Mouse (Mus musculus): Measurements from ENCODE around the gene Efna3.
A peak's percentile ranks its signal among the peaks of the same experiment; 100 is the strongest.

Efna3 gene

DNA sequence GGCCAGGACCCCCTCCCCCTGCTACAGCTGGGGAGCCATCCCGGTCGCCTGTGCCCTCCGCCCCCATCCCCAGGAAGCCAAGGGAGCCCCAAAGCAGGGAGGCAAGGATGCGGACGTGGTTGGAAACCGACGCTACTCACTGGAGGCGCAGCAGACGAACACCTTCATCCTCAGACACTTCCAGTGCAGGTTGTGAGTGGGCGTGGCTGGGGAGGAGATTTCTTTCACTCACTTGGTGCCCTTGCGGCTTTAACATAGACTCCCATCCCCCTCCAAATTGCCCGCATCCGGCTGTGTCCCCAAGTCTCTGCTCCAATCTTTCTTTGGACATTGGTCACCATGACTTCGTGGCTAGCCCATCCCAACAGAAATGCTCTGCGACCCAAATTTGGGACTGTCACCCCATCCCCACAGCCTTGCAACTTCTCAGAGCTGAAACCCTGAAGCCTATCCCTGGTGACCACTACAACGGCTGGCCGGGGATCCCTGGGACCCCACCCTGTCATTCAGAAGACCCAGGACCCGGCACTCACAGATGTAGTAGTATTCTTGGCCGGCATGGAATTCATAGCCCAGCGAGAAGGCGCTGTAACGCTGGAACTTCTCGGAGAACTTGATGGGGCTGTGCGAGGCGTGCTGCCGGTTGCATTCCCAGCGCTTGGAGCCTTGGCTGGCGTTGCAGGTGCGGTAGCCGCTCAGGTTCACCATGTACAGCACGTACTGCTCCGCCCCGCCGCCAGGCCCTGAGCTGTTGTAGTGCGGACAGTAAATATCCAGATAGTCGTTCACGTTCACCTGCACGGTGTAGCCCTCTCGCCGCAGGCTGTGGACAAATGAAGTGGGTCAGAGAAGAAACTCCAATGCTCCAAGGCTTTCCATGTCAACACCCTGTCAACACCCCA, 6.6 kb downstream of the Efna3 start:
- DNase-seq (ENCODE audit: low read depth) = no peak

DNA sequence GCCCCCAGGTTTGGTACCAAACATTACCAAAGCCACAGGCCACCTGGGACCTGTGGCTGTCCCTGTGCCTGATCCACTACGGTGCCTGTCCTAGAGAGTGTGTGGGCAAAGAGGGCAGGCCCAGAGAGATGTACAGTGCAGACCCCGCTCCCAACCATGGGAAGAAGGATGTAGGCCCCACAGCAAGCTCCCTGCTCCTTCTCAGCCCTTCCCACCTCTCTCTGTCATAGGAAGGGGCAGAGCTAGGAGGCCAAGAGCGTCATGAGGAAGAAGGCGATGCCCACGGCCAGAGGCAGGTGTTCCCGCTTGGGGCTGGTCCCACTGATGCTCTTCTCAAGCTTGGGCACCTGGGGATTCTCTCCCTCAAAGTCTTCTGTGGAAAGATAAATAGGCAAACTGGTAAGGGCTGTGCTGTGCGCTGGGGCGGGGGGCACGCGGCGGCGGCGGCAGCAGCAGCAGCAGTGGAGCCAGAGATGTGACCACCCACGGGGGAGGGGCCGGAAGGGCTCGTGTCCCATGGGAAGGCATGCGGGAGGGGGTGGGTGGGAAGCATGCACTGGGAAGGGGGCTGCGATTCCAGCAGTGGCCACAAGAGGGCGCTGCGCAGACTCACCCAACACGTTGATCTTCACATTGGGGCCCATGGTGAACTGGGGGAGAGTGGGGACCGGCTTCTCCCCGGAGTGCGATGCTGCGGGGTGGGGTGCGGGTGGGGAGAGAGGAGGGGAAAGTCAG, 7.4 kb downstream of the Efna3 start:
- DNase-seq (ENCODE audit: low read depth) = no peak

DNA sequence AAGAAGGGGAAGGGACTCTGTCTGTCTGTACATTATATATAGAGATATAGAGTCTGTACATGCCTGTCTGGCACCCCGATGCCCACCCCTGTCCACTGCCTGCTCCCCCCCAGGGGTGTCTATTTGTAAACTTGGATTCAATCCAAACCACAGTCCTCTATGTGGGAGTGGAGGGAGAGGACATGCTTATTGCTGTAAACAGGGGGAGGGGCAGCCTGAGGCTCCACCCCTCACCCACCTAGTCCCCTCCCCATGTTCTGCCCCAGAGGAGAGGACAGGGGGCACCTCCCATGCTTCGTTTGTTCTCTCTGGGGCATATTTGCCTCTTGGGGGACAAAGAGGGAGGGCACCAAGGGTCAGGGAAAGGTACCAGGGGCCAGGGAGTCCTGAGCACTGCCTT, 8.0 kb downstream of the Efna3 start:
- no peak for DNase-seq (ENCODE audit: low read depth)

DNA sequence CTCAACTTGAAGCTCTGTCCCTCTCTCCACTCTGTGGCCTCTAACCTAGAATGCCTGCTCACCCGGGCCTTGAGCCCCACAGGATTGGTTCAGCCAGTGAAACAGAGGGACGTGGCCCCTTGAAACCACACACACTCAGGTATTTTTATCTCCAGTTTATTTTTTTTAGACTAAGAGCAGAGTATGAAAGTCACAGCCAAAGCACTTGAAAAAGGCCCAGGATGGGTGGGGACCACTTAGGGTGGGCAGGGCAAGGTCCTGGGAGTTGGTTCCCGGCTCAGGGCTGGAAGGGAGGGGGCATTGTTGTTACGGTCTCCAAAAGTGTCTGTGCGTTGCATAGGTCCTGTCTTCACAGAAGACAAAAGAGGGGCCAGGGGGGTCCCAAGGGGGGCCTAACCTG, 8.4 kb downstream of the Efna3 start:
- DNase-seq (ENCODE audit: low read depth) = no peak

DNA sequence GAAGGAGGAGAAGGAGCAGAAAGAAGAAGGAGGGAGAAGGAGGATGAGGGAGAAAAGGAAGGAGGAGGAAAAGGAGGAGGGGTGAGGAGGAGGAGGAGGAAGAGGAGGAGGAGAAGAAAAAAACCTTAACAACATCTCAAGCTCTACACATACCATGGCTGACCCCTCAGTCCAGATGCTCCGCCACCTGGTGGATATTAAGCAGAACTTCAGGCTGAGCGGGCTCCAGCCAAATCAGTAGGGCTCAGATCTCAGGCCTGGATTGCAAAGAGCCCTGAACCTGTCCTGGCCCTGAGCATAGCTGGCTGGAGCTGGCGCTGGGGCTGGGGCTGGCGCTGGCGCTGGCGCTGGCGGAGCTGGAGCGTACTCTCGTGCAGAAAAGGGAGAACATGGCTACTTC, 14.7 kb downstream of the Efna3 start:
- peak; percentile 55 for DNase-seq (ENCODE audit: low read depth)

DNA sequence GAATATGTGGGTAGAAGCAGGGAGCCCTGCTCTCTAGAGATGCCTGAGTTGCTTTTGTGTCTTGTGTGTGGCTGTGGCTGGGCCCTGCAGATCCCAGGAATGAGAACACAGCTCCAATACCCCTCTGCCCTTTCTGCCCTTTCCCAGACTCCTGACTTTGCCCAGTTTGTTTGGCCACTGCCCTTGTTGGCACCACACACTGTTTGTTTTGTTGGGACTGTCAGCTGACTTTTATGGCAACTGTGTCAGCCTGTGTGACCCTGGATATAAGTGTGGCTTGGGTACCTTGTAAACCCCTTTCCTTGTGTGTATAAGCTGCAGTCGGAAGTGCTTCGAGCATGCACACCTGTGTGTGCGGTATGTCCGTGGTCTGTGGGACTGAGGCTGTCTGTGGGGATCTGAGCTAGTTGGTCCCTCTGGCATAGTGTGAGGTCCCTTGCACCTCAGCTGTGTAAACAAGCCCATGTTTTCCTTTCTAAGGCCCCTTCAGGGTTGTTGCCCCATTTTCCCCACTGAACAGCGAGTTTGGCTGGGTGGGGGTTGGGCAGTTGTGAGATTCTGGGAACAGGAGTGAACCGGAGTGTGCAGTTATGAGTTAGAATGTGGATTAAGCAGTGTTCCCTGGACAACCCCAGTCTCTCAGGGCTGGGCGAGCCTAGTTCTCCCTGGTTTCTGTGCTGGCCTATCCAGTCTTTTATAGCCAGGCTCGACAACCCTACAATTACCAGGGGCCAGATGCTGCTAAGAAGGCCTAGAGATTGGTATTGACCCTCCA, 17.0 kb downstream of the Efna3 start:
- no peak for DNase-seq (ENCODE audit: low read depth)

DNA sequence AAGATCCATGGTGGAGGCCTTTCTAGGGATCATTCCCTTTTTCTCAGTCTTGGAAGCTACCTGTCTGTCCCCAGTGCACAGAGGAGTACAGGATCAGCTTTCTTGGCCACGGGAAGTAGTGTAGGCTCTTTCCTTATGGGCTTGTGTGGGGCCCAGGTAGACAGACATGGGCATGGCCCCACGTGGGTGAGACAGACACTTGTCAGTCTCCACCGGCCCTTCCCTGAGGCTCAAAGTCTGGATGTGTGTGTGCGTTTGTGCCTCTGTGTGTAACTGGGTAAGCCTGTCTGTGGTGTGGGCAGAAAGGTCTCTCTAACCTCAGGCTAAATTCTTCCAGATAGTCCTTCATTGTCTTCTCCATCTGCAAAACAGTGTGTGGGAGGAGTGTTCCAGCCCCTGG, 17.7 kb downstream of the Efna3 start:
- DNase-seq (ENCODE audit: low read depth) = no peak

DNA sequence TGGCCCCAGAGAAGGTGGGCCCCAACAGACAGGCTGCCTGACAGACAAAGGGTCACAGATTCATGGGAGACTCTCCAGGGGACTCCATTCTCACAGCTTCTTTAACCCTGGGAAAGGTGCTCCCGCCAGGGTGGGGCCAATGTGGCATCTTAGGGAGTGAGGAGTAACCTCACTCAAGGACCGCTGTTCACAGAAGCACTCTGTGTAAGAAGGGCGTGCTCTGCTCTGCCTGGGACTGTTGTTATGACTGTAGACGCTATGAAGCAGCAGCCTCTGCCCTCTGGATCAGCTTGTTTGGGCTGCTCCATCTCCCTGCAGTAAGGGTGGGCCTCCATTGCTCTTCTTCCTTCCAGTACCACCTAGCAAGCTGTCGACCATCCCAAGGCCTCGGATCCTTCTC, 18.3 kb downstream of the Efna3 start:
- no peak for DNase-seq (ENCODE audit: low read depth)

DNA sequence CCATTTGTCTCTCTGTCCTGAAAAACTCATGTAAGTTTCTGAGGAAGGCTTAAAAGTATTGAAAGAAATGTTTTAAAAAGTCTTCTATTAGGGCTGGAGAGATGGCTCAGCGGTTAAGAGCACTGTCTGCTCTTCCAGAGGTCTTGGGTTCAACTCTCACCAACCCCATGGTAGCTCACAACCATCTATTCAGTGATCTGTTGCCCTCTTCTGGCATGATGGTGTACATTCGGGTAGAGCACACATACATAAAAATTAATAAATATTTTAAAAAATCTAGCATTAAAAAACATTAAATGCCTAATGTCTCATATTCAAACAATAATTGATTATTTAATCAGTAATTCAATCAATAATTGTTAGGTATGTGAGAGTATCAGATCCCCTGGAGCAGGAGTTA, 22.3 kb downstream of the Efna3 start:
- DNase-seq (ENCODE audit: low read depth) = no peak

DNA sequence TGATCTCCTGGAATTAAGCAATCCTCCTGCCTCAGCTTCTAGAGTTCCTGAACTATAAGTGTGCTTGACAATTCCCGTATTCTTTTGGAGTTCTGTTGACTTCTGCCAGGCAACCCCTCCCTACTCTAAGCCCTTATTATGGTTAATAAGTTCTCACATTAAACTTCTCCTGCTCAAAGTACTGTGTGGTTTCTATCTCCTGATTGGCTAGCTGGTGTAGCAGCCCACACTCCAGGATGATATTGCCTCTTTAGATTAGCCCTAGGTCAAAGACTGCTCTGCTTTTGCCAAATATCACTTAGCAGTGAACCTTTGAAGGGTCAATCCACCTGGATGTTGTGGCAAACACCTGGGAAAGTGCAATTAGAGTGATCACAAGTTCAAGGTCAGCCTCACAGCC, 22.7 kb downstream of the Efna3 start:
- DNase-seq (ENCODE audit: low read depth) = no peak

DNA sequence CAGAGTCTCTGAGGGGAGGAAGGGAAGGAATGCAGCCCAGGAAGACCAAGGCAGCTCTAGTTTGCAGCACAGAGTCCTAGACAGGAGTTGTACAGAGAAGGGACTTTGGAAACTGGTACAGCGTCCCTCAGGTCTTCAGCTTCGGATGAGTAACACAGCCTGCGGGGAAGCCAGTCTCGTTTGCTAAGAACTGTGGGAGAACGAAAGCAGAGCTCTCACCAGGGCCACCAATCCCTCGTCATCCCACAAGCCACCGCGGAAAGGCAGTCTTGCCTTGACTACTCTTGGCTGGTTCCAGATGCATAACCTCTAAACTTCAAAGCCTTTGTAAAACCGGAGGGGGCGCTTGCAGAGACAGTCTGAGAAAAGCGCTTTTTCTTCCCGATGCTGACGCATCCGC, 23.3 kb downstream of the Efna3 start:
- DNase-seq (ENCODE audit: low read depth) = no peak

DNA sequence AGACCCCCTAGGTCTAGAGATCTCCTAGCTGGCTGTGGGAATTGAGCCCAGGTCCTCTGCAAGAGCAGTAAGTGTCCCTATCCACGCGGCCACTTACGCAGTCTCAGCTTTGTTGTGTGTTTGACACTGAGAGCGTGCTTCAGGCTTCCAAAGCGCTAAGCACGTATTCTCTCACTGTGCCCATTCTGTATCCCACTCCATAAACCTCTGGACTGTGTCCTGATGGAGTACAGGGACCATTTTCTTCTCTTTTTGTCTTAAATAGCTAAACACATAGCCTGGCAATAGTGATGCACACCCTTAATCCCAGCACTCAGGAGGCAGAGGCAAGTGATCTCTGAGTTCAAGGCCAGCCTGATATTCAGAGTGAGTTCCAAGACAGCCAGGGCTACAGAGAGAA, 23.9 kb downstream of the Efna3 start:
- DNase-seq (ENCODE audit: low read depth) = no peak

DNA sequence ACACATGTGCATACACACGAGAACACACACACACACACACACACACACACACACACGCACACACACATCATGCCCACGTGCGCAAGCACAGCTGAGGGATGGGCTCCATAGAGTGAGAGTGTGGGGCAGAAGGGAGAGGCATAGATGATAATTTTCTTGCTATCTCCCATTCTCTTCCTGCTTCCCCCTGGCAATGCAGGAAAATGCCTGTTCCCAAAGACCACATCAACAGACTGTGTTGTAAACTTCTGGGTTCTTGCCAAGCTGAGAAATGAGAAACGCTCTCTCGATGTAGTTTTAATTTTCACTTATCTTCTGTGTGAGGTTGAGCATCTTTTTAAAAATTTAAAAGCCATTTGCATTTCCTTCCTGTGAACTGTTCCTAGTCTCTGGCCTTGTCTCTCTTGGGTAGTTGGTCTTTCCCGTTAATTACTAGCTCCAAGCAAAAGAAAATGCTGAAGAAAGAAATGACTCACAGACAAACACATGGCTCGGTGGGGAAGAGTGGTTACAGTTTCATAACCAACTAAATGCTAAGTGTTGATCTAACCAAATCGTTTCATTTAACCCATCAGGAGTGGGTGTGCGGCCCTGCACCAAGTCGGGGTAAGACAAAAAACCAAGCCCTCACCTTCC, 25.9 kb downstream of the Efna3 start:
- no peak for DNase-seq (ENCODE audit: low read depth)

DNA sequence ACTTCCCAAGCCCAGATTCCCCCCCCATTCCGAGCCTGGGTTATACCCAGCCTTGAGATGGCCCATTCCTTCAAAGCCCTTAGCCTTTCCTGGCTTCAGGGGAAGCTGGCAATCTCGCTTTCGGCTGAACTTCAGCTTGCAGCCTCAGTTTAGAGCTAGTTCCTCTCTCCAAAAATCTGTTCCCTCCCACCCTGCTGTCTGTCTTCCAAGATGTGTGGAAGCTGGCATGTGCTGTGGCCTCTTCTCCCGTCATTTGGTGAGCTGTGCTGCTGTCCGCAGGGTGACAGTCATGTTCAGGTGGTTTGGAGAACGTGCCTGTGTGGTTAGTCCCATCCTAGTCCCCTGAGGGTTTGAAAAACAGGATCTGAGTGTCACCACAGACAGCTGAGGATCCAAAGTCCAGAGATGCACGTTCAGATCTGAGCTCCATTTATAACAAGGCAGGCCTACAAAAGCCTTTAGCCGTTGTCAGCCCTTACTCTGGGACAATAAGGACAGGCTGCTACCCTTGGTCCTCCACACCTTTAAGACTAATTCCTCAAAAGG, 27.0 kb downstream of the Efna3 start:
- no peak for DNase-seq (ENCODE audit: low read depth)

DNA sequence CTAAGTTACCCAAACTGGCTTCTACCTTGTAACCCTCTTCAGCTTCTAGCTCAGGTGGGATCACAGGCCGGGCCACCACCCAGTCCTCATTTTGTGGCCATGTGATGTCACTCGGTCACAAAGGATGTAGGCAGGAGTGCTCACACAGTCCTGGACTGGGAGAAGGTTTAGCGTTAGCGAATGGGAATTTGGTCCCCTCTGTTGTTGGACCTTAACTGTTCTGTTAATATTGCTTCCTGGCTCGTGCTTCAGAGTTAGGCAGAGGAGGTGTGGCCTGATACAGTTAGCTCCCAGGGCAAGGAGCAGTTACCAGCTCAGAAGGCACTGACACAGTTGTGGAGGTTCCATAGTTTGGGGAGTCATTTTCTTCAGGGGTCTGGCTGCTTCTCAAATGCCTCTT, 28.6 kb downstream of the Efna3 start:
- no peak for DNase-seq (ENCODE audit: low read depth)

DNA sequence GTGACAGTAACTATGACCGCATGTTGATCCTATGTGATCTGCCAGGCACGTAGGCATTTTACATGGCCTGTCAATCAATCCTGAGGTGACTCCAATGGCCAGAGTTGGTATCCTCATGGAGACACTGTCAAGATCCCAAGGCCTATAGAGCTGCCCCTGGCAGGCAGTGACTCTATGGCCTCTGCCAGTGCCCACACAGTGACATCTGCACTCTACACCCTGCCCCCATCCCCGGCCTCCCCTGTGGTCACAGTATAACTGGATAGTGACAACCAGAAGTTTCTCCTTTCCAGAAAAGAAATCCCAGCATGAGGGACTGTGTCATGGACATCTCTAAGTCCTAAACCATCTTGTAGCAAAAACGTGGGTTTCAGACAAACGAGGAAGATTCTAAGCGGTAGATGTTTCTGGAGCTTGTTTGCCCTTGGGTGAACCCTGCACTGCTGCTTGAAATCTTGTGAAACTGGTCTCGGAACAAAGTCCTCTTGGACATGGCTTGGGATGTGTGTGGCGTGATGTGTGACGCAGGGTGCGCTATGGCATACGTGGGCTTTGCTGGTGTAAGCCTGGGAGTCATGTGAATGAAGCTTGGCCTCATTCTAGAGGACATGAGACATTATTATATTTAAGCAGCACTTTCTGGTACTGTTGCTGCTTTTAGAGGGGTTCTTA, 29.4 kb downstream of the Efna3 start:
- no peak for DNase-seq (ENCODE audit: low read depth)

DNA sequence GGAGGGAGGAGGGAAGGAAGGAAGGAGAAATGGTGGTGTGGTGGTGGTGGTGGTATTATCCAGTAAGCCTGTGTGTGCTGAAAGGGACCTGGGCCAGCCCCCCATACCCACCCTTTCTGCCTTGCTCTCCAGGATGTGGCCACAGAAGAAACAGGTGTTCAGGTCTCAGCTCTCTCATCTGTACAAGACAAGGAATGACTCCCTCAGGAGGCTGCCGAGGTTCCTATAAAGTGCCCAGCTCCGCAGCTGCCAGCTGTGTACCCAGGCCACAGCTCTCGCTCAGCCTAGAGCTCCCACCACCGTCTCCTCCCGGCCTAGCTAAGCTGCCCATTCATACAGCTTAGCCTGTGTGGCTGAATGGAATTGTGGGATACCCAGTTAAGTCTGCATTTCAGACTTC, 30.5 kb downstream of the Efna3 start:
- DNase-seq (ENCODE audit: low read depth) = no peak

DNA sequence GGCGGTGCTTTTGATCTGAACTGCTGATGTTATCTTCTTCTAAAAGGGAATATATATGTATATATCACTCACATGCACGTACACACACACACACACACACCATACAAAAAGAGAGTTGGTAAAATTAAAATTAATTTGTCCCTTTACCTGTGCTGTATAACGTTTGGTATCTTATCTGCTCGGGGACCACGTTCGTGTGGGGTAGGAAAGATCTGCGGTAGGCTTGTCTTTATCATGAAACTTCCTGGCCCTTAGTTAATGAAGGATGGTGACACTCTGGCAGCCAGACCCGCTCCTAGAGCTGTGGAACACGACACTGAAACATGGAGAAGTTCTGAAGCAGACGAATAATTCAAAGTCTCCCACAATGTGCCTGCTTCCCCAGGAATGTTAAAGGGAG, 30.9 kb downstream of the Efna3 start:
- DNase-seq (ENCODE audit: low read depth) = no peak

DNA sequence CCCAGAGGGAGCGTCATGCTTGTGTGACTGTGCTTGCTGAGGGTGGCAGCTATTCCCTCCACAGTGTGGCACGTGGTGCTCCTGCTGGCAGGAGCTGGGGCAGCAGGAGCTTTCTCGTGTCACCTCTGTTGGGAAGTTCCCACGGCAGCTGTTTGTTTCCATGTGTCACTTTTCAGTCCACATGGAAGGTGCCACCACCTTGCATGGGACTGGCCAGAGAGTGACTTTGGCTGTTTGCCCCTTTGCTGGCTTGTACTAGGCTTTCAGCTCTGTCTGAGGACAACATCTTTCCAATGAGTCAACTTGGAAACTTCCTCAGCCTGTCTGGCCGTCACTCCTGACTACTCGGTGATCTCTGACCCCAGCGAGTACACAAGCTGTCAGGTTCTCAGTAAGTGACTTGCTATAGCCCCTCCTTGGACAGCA, 34.2 kb downstream of the Efna3 start:
- DNase-seq (ENCODE audit: low read depth) = no peak

DNA sequence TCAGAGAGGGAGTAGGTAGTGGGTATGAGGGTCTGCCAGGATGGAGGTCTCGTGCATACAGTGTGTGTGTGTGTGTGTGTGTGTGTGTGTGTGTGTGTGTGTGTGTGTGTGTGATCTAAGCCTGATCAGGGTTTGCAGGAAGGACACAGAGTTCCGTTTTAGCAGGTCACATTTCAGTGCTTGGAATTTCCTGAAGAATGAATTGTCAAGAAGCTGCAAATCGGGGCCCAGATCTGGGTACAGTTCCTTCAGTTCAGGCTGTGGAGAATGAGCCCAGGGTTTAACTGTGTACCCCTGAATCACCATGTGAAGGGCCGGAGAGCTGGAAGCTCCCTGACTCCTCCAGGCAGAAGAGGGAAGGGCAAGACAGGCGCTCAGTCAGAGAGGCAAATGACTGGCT, 35.5 kb downstream of the Efna3 start:
- no peak for DNase-seq (ENCODE audit: low read depth)

DNA sequence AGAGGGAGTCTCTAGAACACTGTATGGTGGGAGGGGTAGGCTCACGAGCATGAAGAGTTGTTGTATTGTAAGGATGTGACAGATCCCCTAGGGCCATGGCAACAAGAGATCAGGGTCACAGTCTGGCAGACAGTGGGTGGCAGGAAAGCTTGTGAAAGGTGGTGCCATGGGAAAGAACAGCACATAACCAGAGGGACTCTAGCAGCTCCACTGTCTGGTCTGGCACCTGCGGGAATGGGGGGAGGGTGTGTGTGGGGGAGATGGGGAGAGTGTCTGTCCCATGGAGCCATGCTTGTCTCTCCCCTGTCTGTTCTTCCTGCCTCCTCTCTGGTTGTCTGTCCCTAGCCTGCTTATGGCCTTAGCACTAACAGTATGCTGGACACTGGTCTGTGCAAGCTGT, 37.2 kb downstream of the Efna3 start:
- no peak for DNase-seq (ENCODE audit: low read depth)
